Mouse (Mus musculus): ENCODE data around the gene Lrtm2.

Lrtm2 gene

DNA sequence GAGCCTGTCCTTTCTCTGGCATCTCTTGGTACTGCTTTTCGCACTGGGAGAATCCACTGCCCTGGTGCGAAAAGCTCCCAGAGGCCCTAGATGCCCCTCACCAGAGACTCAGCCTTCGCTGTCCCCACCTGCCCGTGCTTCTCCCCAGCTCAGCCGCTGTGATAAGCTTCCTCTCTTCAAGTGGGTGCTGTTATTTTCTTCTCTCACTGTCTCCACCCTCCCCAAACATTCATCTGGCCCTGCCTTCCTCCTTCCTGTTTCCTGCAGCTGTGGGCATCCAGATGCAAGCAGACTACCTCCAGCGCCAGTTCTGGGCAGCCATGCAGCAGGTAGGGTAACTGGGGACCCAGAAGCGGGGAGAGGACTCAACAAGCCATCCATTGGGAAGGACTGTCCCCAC lies 5.6 kb upstream of the Lrtm2 start:
- peak; percentile 26 for DNase-seq (ENCODE audit: extremely low read depth, low read depth)

DNA sequence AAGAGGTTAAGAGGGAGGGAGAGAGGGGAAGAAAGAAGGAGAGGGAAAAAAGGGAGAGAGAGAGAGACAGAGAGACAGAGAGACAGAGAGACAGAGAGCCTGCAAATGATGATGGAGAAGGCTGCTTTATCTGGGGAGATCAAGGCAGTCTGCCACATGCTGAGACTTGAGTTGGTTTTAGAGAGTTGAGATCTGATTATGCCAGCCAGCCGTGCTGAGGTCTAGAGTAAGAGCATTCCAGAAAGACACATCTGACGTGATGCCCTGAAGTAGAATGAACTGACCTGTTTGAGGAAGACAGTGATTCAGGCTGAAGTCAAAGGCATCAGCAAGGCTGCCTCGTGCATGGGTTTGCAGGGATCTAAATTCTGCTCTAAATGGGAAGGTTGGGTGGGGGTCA lies 3.3 kb upstream of the Lrtm2 start:
- DNase-seq (ENCODE audit: extremely low read depth, low read depth) = no peak

DNA sequence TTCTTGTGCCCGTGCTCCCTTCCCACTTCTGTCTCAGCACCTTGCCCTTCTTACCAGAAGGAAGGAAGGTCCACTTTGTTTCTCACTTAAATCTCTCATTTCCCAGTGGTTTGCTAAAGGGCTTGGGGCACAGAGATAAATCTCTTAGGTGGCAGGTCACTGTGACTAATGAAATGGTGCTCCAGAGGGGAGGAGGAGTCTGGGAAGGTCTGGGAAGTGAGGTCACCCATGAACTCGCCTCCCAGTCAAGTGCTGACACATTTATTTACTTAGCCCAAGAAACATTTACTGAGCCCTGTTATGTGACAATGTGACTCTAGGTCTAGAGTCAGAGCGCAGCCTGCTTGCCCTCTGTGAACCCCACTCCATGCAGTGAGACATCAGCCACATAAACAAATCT lies 2.6 kb upstream of the Lrtm2 start:
- no peak for DNase-seq (ENCODE audit: extremely low read depth, low read depth)

DNA sequence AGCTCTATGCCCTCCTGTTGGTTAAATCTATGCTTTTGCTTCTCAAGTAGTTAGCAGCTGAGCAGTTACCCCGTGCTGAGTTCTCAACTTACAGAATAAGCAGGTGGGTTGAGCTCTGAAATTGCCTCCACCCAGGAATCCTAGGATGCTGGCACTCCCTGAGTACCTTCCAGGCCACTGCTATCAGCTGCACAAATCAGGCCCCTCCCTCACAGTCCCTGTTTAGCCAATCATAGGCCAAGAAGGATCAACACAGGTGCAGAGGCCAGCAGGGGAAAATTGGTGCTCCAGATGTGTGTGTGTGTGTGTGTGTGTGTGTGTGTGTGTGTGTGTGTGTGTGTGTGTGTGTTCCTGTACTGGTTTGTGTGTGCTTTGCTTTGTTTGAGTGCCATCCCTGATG lies 1.5 kb upstream of the Lrtm2 start:
- no peak for DNase-seq (ENCODE audit: extremely low read depth, low read depth)

DNA sequence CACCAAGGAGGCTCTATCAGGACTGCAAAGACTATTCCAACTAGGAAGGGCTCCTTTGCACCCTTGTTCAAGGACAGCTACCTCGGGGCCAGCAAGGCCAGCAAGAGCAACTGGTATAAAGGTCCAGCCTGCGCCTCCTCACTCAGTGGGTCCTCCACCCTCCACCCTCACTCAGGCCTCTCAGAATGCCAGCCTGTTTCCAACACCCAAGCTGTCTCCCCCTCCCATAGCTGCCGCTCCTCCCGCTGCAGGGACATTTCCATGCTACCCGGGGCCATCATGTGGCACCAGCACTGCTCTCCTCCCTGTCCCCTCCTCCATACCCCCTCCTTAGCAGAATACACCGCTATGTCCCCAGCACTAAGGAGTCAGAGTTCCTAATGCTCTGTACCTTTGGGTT lies 630 bp downstream of the Lrtm2 start:
- no peak for DNase-seq (ENCODE audit: extremely low read depth, low read depth)

DNA sequence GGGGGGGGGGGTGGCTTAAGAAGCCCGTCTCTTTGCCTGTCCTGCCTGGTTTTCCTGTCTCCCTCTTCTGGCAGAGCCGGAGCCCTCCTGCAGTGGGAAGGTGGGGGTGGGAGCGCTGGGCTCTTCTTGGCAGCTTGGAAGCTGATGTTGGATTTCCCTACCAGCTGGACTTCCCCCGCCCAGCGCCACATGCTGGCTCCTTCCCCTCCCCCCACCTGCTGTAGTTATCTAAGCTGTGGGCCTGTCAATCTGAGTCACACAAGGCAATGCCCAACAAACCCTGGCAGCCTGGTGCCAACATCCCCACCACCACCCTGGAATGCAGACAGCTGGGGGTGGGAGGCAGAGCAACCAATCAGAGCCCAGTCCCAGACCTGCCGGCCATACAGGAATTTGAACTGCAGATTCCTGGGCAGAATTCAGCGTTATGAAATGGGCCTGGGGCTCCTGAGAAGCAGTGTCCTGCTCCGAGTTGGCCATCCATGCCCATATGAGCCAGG lies 1.3 kb downstream of the Lrtm2 start:
- no peak for DNase-seq (ENCODE audit: extremely low read depth, low read depth)

DNA sequence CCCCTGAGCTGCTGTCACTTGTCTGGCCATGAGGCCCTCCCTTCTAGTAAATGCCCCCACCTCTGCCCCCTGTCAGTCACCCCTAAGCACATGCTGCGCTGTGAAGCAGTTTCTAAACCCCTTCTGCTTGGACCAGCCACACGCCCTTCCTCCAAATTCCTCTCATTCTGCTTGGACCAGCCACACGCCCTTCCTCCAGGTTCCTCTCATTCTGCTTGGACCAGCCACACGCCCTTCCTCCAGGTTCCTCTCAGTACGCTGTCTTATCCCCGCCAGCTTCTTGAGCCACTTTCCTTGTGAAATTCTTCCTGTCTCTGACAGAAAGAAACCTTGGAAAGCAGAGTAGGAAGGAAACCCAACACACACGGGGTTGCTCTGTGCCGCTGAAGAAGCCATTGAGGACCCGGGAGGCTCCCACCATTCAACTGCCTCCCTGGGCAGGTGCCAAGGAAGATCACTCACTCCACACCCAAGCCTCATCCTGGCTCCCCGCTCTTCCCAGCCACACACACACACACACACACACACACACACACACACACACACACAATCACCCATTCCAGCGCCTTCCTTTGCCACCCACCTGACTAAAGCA lies 1.9 kb downstream of the Lrtm2 start:
- no peak for DNase-seq (ENCODE audit: extremely low read depth, low read depth)

DNA sequence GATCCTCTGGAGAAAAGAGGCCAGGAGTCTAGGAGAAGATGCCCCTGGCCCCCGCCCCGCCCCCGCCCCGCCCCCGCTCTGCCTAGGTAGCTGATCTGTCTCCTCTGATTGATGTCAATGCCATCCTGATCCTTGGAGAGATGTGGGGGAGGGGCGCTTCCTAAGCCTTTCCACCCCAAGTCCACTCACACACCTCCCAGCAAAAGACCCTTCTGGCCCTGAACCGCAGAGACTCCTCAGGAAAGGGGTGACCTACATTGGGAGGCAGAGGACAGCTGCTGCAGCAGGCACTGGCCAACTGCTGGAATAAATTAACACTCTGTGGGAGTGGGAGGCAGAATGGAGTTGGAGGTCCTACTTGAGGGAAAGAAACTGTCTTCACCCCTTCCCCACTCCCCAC lies 4.0 kb downstream of the Lrtm2 start:
- no peak for DNase-seq (ENCODE audit: extremely low read depth, low read depth)

DNA sequence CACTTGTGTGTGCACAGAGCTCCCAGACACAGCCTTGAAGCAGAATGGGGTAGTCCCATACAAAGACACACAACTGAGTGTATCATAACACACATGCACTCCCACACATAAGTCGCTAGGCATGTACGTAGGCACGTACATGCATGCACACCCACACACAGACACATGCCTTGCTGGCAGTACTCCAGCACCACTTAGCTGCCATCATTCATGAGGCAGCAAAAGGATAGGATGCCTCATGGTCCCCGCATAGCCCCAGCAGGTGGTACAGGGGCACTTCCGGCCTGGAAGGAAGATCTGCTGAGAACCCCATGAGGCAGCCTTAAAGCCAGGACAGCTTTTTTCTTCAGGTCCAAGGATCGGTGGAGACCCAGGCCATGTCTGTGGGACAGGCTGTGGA lies 4.6 kb downstream of the Lrtm2 start:
- DNase-seq (ENCODE audit: extremely low read depth, low read depth) = no peak

DNA sequence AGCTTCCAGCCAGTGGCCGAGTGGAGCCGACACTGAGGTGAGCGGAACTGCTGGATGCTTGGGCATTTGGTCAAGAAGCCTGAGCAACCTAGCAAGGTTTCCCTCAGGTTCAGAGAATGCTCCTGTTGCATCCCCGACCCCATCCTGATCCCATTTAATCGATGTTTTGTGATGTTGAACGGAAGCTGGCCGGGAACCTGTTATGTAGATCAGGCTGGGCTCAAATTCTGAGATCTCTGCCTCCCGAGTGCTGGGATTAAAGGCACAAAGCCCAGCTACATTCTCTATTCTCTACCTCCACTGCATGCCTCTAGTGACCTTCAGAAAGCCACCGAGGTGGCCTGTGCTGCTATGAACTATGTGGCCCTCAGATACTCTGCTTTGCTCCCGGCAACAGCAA lies 5.8 kb downstream of the Lrtm2 start:
- no peak for DNase-seq (ENCODE audit: extremely low read depth, low read depth)

DNA sequence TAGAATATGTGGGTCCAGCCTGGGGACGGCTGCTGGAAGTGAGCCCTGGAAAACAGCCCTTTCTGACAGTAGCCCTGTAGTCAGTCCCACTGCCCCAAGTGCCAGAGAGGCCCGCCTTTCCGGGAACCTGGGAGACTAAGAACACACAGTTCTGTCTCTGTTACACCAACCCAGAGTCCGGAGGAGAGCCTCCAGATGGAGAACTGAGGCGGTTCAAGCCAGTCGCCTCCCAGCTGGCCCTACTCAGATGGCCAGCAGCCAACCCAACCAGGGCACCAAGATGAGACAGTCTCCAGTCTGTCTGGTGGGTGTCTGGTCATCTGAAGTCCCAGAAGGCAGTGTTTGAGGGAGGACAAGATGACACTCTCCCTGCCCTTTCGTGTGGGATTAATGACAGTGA lies 8.8 kb downstream of the Lrtm2 start:
- no peak for DNase-seq (ENCODE audit: extremely low read depth, low read depth)

DNA sequence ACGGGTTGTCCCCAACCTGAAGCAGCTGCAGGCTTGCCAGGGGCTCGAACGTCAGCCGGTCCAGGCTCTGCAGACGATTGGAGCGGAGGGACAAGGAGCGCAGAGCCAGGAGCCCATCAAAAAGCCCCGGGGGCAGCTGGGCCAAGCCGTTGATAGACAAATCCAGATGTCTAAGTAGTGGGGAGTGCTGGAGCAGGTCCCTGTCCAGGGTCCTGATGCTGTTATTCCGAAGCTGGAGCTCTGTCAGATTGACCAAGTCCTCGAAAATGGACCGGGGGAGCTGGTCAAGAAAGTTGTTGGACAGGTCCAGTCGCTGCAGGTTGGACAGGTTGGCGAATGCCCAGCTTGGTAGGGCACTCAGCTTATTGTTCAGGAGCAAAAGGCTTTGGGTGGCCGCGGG lies 10.1 kb downstream of the Lrtm2 start:
- DNase-seq (ENCODE audit: extremely low read depth, low read depth) = no peak

DNA sequence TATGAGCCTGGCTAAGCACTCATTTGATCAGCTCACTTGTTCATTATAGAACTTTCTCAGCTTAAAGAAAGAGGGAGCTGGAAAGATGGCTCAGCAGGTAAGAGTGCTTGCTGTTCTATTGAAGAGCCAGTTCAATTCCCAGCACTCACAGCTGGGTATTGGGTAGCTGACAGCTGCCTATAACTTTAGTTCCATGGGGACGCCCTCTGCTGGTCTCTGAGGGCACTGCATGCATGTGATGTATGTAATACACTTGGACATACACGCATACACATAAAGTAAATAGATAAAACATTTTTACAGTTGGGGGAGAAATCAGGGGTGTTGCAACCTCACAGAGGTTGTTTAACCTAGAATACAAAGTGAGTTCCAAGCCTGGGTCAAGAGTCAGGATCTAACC lies 11.2 kb downstream of the Lrtm2 start:
- no peak for DNase-seq (ENCODE audit: extremely low read depth, low read depth)

DNA sequence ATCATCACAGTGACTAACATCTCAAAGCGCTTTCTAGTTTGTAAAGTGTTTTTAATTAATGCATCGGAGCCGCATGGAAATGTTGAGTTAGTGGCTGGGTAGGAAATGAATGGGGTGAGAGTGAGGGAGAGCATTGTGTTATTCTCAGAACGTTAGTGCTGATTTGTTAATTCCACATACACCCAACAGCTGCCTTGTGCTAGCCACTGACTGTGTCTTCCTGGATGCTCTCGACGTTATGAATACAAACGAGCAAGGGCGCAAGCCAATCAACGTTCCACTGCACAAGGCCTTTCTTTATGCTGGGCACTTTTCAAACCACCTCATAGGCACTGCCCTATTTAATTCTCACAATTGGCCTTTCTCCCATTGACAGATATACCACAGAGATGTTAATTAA lies 11.8 kb downstream of the Lrtm2 start:
- no peak for DNase-seq (ENCODE audit: extremely low read depth, low read depth)

DNA sequence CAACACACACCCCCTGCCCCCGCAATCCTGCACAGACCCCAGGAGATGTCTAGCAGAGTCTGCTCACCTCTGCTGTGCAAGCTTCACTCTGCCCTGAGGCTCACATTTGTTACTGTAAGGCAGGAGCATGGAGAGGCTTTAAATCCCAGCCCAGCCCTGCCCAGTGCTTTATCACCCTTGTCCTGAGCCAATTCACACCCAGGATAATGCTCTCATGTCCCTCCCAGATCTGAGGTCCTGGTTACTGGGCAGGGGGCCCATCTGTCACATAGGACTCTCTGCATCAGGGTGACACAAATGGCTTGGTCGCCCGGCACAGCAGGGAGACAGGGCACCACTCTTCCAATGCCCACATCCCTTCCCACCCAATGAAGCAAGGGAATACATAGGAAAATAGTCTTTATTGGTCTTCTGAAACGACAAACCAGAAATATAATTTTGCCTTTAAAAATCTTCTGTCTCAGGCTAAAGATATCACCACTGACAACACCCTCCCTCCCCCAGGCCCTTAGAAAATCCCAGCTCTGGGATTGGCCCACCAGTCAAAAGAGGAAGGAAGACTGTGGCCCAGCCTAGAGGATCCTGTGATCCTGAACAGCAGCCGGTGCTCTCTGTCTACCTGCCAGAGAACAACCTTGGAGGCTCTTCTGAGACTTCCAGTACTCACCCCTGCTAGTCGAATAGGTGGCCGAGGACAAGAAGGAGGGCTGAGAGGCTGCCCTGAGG lies 15.7 kb downstream of the Lrtm2 start:
- DNase-seq (ENCODE audit: extremely low read depth, low read depth) = peak; percentile 29

DNA sequence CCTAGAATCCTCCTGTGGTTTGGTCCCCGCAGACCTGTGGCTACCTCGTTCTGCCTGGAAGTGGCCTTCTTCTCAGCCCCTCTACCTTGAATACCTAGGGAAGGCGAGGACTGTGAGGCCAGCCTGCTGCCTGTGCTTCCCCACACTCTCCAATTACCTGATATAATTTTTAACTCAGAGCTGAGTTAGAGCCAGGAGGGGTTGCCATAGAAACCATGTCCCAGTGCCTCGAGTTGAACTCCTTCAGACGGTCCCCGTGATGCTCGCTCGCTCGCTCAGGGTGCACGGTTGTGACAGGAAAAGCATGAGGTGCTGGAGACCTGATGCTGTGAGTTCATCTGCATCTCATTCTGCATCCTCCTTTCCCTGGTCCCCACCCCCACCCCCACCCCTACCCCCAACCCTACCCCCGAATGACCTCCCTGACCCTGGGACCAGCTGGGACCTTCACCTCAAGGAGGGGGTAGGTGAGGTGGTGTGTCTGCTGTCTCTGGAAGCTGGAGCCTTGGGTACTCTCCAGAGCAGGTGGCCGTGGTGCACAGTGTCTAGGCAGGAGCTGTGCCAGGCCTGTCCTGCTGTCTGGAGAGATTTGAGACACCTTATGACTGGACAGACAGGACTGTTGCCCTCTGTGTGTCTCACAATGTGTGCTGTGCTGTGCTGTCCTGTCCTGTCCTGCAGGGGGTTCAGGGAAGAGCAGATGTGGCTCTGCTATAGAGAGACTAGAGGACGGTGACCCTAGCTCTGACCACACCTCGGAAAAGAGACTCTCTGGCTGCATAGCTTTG lies 16.8 kb downstream of the Lrtm2 start:
- DNase-seq (ENCODE audit: extremely low read depth, low read depth) = no peak

DNA sequence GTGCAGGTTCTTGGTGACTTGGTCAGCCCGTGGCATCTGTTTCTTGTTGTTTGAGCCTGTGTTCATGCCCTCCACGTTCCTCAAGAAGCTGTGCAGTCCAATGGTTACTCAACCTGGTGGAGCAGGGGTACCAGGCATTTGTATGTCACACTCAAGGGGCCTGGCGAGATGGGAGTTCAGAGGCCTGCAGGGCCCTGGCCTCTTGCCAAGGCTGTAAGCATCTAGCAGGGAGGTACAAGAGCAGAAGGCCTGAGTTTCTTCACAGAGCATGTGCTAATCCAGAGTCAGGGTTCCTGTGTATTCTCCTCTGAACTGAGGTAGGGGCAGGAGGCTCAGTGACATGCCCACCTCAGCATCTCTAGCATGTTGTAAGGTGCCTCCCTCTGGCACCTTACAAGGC lies 17.5 kb downstream of the Lrtm2 start:
- no peak for DNase-seq (ENCODE audit: extremely low read depth, low read depth)

DNA sequence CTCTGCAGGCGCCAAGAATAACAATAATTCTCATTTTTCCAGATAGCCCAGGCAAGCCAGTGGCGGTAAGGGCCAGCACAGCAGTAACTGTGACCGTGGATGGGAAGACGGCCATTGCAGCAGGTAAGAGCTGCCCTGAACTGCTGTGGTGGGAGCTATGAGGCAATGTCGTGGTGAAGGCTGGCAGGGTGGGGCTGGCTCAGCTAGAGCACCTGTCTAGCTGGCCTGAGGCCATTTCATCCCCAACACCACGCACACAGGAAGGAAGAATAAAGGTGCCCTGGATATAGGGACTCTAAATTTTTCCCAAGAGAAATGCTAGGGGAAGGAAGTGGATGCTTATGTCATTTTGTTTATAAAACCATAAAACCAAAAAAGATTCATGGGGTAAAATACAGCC lies 18.2 kb downstream of the Lrtm2 start:
- DNase-seq (ENCODE audit: extremely low read depth, low read depth) = no peak

DNA sequence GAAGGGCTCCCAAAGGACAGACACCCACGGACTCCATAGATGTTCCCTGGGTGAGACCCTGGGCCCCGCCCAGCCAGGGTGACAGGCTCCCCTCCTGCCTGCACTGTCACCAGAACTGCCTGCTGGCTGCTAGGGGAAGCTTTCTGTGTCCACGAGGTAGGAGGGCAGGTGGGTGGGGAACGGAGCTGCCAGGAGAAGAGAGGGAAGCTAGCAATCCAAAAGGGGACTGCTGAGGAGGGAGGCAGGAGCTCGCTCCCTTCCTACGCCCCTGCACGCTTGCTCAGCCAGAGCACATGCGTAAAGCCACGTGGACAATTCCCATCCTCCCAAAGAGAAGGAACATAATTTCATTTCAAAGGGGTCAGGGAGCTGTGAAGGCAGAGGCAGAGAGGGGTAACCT lies 20.4 kb downstream of the Lrtm2 start:
- DNase-seq (ENCODE audit: extremely low read depth, low read depth) = no peak

DNA sequence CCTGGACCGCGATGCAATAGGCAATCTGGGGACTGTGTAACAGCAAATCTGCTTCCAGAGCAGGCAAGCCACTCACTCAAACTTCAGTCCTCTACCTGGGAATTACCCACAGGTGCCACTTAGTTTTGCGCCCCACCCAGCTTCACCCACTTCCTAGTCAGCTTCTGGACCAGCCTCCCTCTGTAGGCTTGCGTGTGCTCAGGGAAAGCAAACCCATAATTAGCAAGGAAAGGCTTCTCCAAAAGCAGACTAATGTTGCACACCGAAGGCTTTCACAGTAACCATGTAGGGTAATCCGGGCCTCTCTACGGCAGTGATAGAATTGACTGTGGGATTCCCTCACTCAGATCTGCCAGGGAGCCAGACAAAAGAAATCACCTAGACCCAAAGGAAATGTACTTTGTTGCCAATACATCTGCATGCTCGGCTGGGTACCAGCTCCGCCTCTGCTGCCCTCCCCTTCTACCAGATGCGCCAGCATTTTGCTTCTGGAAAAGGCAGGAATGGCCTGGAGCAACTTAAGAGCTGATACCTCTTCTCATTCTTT lies 22.6 kb downstream of the Lrtm2 start:
- DNase-seq (ENCODE audit: extremely low read depth, low read depth) = no peak

DNA sequence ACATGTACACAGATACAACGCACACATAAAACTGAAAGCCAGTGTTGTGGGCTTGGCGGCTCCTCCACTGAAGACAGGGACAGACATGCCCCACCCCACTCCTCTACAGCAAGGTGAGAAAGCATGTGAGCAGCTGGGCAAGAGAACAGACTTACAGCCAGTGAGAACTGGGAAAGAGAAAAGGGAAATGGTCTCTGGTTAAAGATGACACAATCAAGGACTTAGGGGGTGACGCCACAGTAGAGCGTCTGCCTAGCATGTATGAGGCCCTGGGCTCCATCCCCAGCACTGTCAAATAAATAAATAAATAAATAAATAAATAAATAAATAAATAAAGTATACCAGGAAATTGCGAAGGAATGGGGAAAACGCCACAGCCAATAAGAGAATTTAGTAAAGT lies 27.2 kb downstream of the Lrtm2 start:
- DNase-seq (ENCODE audit: extremely low read depth, low read depth) = no peak

DNA sequence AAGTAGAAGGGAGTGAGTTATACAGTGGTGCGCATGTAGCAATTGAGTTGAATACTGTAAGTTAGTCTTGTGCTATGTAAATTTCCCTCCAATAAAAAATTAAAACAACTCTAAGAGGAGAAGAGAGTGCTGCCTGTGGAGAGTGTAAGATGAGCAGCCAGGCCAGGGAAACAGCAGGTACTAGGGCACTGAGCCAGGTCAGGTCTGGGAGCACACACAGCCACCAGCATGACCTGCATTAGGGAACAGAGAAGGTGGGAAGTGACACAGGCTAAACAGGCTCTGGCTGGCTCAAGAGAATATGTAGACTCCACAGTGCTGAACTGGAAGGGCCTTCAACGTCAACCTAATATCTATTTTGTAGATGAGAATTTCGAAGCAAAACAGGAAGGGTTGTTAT lies 29.3 kb downstream of the Lrtm2 start:
- DNase-seq (ENCODE audit: extremely low read depth, low read depth) = no peak
